In genomic region chr8:84046505-84046904, GRCm38 (mm10) we compare ENCODE assay signal across 29 mouse cellular contexts. TPM values are rescaled to one million over a fixed set of nuclear protein-coding genes. Genes with fewer than 3 reads are reported as not detected.
DNase-seq lines count a peak whose midpoint lies in the region; ATAC-seq and TF ChIP-seq lines count a peak whose summit lies in the region.
"Had no signal": no experiment of that assay in that cellular context is flagged by ENCODE, and none has a peak within 500 bp of the region (broad histone marks: within the 10 kb centered on the region; RNA-seq: fewer than 3 reads in every experiment).

No protein-coding gene starts in this region.

- peak; percentile 14; the same call in 1 of the 2 replicates for TF ChIP-seq CTCF in E14TG2a.4 (conservative IDR thresholded peaks at IDR 0.05; ENCODE audit: low read length)
- peak; percentile 26 for TF ChIP-seq CTCF in ES-Bruce4 (IDR thresholded peaks at IDR 0.05; ENCODE audit: low read depth, low read length)
- peak; percentile 16 to 28 (median 23); a peak in 3 of 6 replicates for TF ChIP-seq CTCF in MEL (IDR thresholded peaks at IDR 0.05 in 2 of 3, conservative IDR thresholded peaks at IDR 0.05 in 1 of 3; ENCODE audit: control insufficient read depth in 1 of 3, insufficient read depth in 1 of 3, low read depth in 2 of 3, low read length in 3 of 3, poor library complexity in 1 of 3, severe bottlenecking in 1 of 3)
- no peak for TF ChIP-seq CTCF in thymus, adult 2 months (IDR thresholded peaks at IDR 0.05; ENCODE audit: borderline replicate concordance, control insufficient read depth, extremely low read depth, insufficient read depth, low read length, poor library complexity)

- TF ChIP-seq EP300 in ES-Bruce4 (IDR thresholded peaks at IDR 0.05; ENCODE audit: insufficient read depth, low read depth, low read length) (no peak), MEL (IDR thresholded peaks at IDR 0.05; ENCODE audit: low read depth in 1 of 2, low read length in 2 of 2) (no peak)

- no peak overlapping the region for H3K27ac ChIP-seq in ES-Bruce4 (ENCODE audit: insufficient read depth, low read length)
- no peak overlapping the region for H3K27ac ChIP-seq in MEL (ENCODE audit: control insufficient read depth, low read depth, low read length)
- H3K27ac ChIP-seq in thymus, adult 2 months (ENCODE audit: control insufficient read depth, insufficient read depth, low read length): no peak overlapping the region
- H3K27ac ChIP-seq: embryonic facial prominence, embryonic 13.5 days; embryonic facial prominence, embryonic 15.5 days; forebrain, embryonic 10.5 days; forebrain, embryonic 12.5 days had no signal

- H3K27me3 ChIP-seq in E14TG2a.4 (ENCODE audit: insufficient read depth, low read length): peaks cover 51% of the 10 kb centered on the region
- no peaks in the 10 kb centered on the region for H3K27me3 ChIP-seq in ES-Bruce4 (ENCODE audit: control insufficient read depth, insufficient read depth, low read length, poor library complexity, severe bottlenecking)
- H3K27me3 ChIP-seq in MEL (ENCODE audit: control insufficient read depth in 1 of 2, insufficient read depth in 2 of 2, low read length in 2 of 2): no peaks in the 10 kb centered on the region
- H3K27me3 ChIP-seq in thymus, adult 2 months (ENCODE audit: control insufficient read depth, insufficient read depth, low read length): no peaks in the 10 kb centered on the region

- H3K9ac ChIP-seq in ES-Bruce4 (ENCODE audit: low read depth, poor library complexity, severe bottlenecking) (no peak overlapping the region), MEL (ENCODE audit: control insufficient read depth, low read depth, low read length, poor library complexity, severe bottlenecking) (no peak overlapping the region)
- H3K9ac ChIP-seq: embryonic facial prominence, embryonic 13.5 days; embryonic facial prominence, embryonic 15.5 days; forebrain, embryonic 12.5 days had no signal

- TF ChIP-seq POLR2A in ES-Bruce4 (IDR thresholded peaks at IDR 0.05; ENCODE audit: insufficient read depth, low read length): no peak
- no peak for TF ChIP-seq POLR2A in MEL (IDR thresholded peaks at IDR 0.05; ENCODE audit: control insufficient read depth in 1 of 2, insufficient read depth in 1 of 2, low read depth in 1 of 2, low read length in 2 of 2, poor library complexity in 1 of 2)
- no peak for TF ChIP-seq POLR2A in thymus, adult 2 months (IDR thresholded peaks at IDR 0.05; ENCODE audit: control insufficient read depth, extremely low read depth, insufficient read depth, low read length, poor library complexity)

- H3K4me3 ChIP-seq in E14TG2a.4 (replicated peaks; ENCODE audit: low read length) (no peak overlapping the region), ES-Bruce4 (ENCODE audit: low read depth, low read length) (no peak overlapping the region), MEL (ENCODE audit: control insufficient read depth in 1 of 2, insufficient read depth in 1 of 2, low read depth in 2 of 2, low read length in 2 of 2) (no peak overlapping the region)
- H3K4me3 ChIP-seq in thymus, adult 2 months (ENCODE audit: control insufficient read depth, insufficient read depth, low read length): no peak overlapping the region
- H3K4me3 ChIP-seq: embryonic facial prominence, embryonic 13.5 days; embryonic facial prominence, embryonic 15.5 days; erythroblast, embryonic 14.5 days; forebrain, embryonic 10.5 days; forebrain, embryonic 12.5 days had no signal

- H3K79me2 ChIP-seq in MEL (ENCODE audit: control insufficient read depth, insufficient read depth, low read length, poor library complexity): peaks cover 9% of the 10 kb centered on the region

- 94% methylated on average over 3 of the region's 3 CpGs for WGBS in thymus, adult 2 months

- H3K4me1 ChIP-seq in E14TG2a.4 (replicated peaks; ENCODE audit: low read depth, low read length) (peaks cover 41% of the 10 kb centered on the region), ES-Bruce4 (ENCODE audit: control insufficient read depth, insufficient read depth, low read length) (no peaks in the 10 kb centered on the region), MEL (ENCODE audit: control insufficient read depth in 1 of 2, insufficient read depth in 2 of 2, low read length in 2 of 2) (peaks cover 0 to 11% of the 10 kb centered on the region in 2 experiments; a peak in 3 of 4 replicates)
- H3K4me1 ChIP-seq in thymus, adult 2 months (replicated peaks; ENCODE audit: control insufficient read depth, insufficient read depth, low read length): peaks cover 14% of the 10 kb centered on the region

- no peak; the same call in 1 of the 2 replicates for TF ChIP-seq RAD21 in MEL (IDR thresholded peaks at IDR 0.05; ENCODE audit: low read depth, low read length)

- H3K36me3 ChIP-seq in E14TG2a.4 (ENCODE audit: insufficient read depth, low read length) (no peaks in the 10 kb centered on the region), ES-Bruce4 (ENCODE audit: control insufficient read depth, insufficient read depth, low read length, poor library complexity, severe bottlenecking) (no peaks in the 10 kb centered on the region), MEL (ENCODE audit: control insufficient read depth in 1 of 2, insufficient read depth in 2 of 2, low read length in 2 of 2) (no peaks in the 10 kb centered on the region; a peak in 1 of 4 replicates)
- no peaks in the 10 kb centered on the region for H3K36me3 ChIP-seq in thymus, adult 2 months (ENCODE audit: control insufficient read depth, insufficient read depth, low read length)
- H3K36me3 ChIP-seq: embryonic facial prominence, embryonic 13.5 days; embryonic facial prominence, embryonic 15.5 days; forebrain, embryonic 10.5 days; forebrain, embryonic 12.5 days; G1E had no signal

- H3K9me3 ChIP-seq in E14TG2a.4 (ENCODE audit: low read length) (no peaks in the 10 kb centered on the region), ES-Bruce4 (replicated peaks; ENCODE audit: control insufficient read depth, insufficient read depth, low read length, poor library complexity, severe bottlenecking) (no peaks in the 10 kb centered on the region), MEL (replicated peaks; ENCODE audit: insufficient read depth, low read length) (no peaks in the 10 kb centered on the region)
- H3K9me3 ChIP-seq: embryonic facial prominence, embryonic 13.5 days; embryonic facial prominence, embryonic 15.5 days; forebrain, embryonic 12.5 days had no signal

- no peak for ATAC-seq in megakaryocyte, adult 5-6 weeks (ENCODE audit: poor library complexity, severe bottlenecking)
- ATAC-seq: forebrain, embryonic 14.5 days; forebrain, embryonic 16.5 days had no signal

- DNase-seq in MEL (ENCODE audit: low read depth, low spot score): peak; percentile 37
- DNase-seq in ZHBTc4 (ENCODE audit: low read depth, low spot score): peak; percentile 43
- no peak for DNase-seq in thymus, adult 2 months
- no peak for DNase-seq in embryo, embryonic 10.5 days (ENCODE audit: low spot score)
- DNase-seq: adrenal gland, adult 2 months; adrenal gland, postnatal 10 days; adrenal gland, postnatal 25 days; cerebellum, adult 11 months; cerebellum, adult 18-20 months; cerebellum, adult 8-10 months; cerebellum, adult 9-11 months; cerebellum, postnatal 14 days; cerebellum, postnatal 36 days; embryo, embryonic 11 days had no signal

TF ChIP-seq in MEL, 35 proteins besides CTCF, POLR2A, EP300 and RAD21 (continues in another document):
- TF ChIP-seq ZNF384 (IDR thresholded peaks at IDR 0.05; ENCODE audit: low read depth, low read length) (no peak), USF2 (IDR thresholded peaks at IDR 0.05; ENCODE audit: borderline replicate concordance in 1 of 2, insufficient read depth in 1 of 2, low read depth in 1 of 2, low read length in 2 of 2) (no peak), POLR2AphosphoS2 (IDR thresholded peaks at IDR 0.05; ENCODE audit: low read length) (no peak)

RNA-seq across cellular contexts. Expression of gene Rln3, which starts 1.7 kb away (rescaled TPM):
- polyA plus RNA-seq in ES-Bruce4 (2011; ENCODE audit: insufficient read depth, insufficient read length, low read depth, missing spikeins): 1.4 and 1.9 TPM in 2 replicates
- total RNA-seq in MEL (2012; rRNA removed): not detected in 2 replicates
- not detected for polyA plus RNA-seq in MEL (2012; ENCODE audit: insufficient read depth in 1 of 2, insufficient read length in 2 of 2, low read depth in 1 of 2, low replicate concordance in 2 of 2, missing spikeins in 1 of 2)
- polyA plus RNA-seq in thymus, adult 2 months (2012; rRNA removed): 7.1 and 9.1 TPM in 2 replicates
- total RNA-seq in megakaryocyte, adult 5-6 weeks (2015): not detected in 2 replicates
- total RNA-seq in megakaryocyte, adult 5-6 weeks (2017): not detected in 2 replicates
- total RNA-seq: adrenal gland, adult 2 months; adrenal gland, postnatal 25 days; adrenal gland, postnatal 4 days; common myeloid progenitor, adult 5-6 weeks; G1E had no signal
- polyA plus RNA-seq: C2C12; embryonic facial prominence, embryonic 11.5 days; embryonic facial prominence, embryonic 13.5 days; embryonic facial prominence, embryonic 15.5 days; erythroblast, embryonic 14.5 days; forebrain, embryonic 10.5 days; forebrain, embryonic 12.5 days; forebrain, embryonic 14.5 days; forebrain, embryonic 16.5 days; G1E had no signal

RNA-seq across cellular contexts. Expression of gene Il27ra, which starts 4.1 kb away (rescaled TPM):
- 0.33 and 0.61 TPM in 2 replicates for polyA plus RNA-seq in ES-Bruce4 (2011; ENCODE audit: insufficient read depth, insufficient read length, low read depth, missing spikeins)
- total RNA-seq in MEL (2012; rRNA removed): 32.4 and 38.5 TPM in 2 replicates
- polyA plus RNA-seq in MEL (2012; ENCODE audit: insufficient read depth in 1 of 2, insufficient read length in 2 of 2, low read depth in 1 of 2, low replicate concordance in 2 of 2, missing spikeins in 1 of 2): 10 to 100 TPM in 1 of 2 experiments, not detected in 1; 31.8 TPM
- 82.6 and 84.0 TPM in 2 replicates for polyA plus RNA-seq in thymus, adult 2 months (2012; rRNA removed)
- 1.5 and 2.2 TPM in 2 replicates for total RNA-seq in megakaryocyte, adult 5-6 weeks (2015)
- 0.12 and 0.73 TPM in 2 replicates for total RNA-seq in megakaryocyte, adult 5-6 weeks (2017)
- total RNA-seq: G1E had no signal
- polyA plus RNA-seq: G1E had no signal

RNA-seq across cellular contexts. Expression of gene Gm10643, which starts 18.4 kb away (rescaled TPM):
- polyA plus RNA-seq in ES-Bruce4 (2011; ENCODE audit: insufficient read depth, insufficient read length, low read depth, missing spikeins): 0.56 and 0.76 TPM in 2 replicates
- 0.23 and 0.26 TPM in 2 replicates for total RNA-seq in MEL (2012; rRNA removed)
- polyA plus RNA-seq in MEL (2012; ENCODE audit: insufficient read depth in 1 of 2, insufficient read length in 2 of 2, low read depth in 1 of 2, low replicate concordance in 2 of 2, missing spikeins in 1 of 2): under 1 TPM in 1 of 2 experiments, not detected in 1; 0.28 TPM
- 0.36 and 0.45 TPM in 2 replicates for polyA plus RNA-seq in thymus, adult 2 months (2012; rRNA removed)
- 1.0 and 1.4 TPM in 2 replicates for total RNA-seq in megakaryocyte, adult 5-6 weeks (2015)
- 1.7 and 2.4 TPM in 2 replicates for total RNA-seq in megakaryocyte, adult 5-6 weeks (2017)
- polyA plus RNA-seq: erythroblast, embryonic 14.5 days had no signal

RNA-seq across cellular contexts. Expression of gene Rfx1, which starts 20.1 kb away (rescaled TPM):
- 9.6 and 10.5 TPM in 2 replicates for polyA plus RNA-seq in ES-Bruce4 (2011; ENCODE audit: insufficient read depth, insufficient read length, low read depth, missing spikeins)
- total RNA-seq in MEL (2012; rRNA removed): 3.9 and 4.7 TPM in 2 replicates
- polyA plus RNA-seq in MEL (2012; ENCODE audit: insufficient read depth in 1 of 2, insufficient read length in 2 of 2, low read depth in 1 of 2, low replicate concordance in 2 of 2, missing spikeins in 1 of 2): 10 to 100 TPM in 1 of 2 experiments, not detected in 1; 10.4 TPM
- 76.1 and 88.8 TPM in 2 replicates for polyA plus RNA-seq in thymus, adult 2 months (2012; rRNA removed)
- total RNA-seq in megakaryocyte, adult 5-6 weeks (2015): 9.9 and 10.6 TPM in 2 replicates
- total RNA-seq in megakaryocyte, adult 5-6 weeks (2017): 4.2 and 5.3 TPM in 2 replicates

RNA-seq across cellular contexts. Expression of gene Palm3, which starts 25.2 kb away (rescaled TPM):
- polyA plus RNA-seq in ES-Bruce4 (2011; ENCODE audit: insufficient read depth, insufficient read length, low read depth, missing spikeins) (61.7 and 62.8 TPM in 2 replicates), MEL (2012; ENCODE audit: insufficient read depth in 1 of 2, insufficient read length in 2 of 2, low read depth in 1 of 2, low replicate concordance in 2 of 2, missing spikeins in 1 of 2) (1 to 10 TPM in 1 of 2 experiments, not detected in 1; 3.6 TPM)
- total RNA-seq in MEL (2012; rRNA removed): 0.65 and 0.92 TPM in 2 replicates
- 0.32 and 0.43 TPM in 2 replicates for polyA plus RNA-seq in thymus, adult 2 months (2012; rRNA removed)
- total RNA-seq in megakaryocyte, adult 5-6 weeks (2015): not detected in 2 replicates
- total RNA-seq in megakaryocyte, adult 5-6 weeks (2017): not detected in 2 replicates
- total RNA-seq: common myeloid progenitor, adult 5-6 weeks; G1E had no signal
- polyA plus RNA-seq: erythroblast, embryonic 14.5 days had no signal

Comparison
In these comparisons a context has a peak if more than half of its experiments do, and no peak if none do; other contexts are left out.
1. DNase-seq: peak in MEL (single experiment) and ZHBTc4 (single experiment); none in thymus, adult 2 months (single experiment) and embryo, embryonic 10.5 days (single experiment).
2. RNA of gene Il27ra, which starts 4.1 kb away (polyA plus RNA-seq): 82.6 to 84.0 TPM in thymus, adult 2 months and 31.8 TPM in MEL; 0.33 to 0.61 TPM in ES-Bruce4; every median in the first group is over 10 times any median in the second.